18 mouse cellular contexts compared by ENCODE assay signal in the genomic region with DNA sequence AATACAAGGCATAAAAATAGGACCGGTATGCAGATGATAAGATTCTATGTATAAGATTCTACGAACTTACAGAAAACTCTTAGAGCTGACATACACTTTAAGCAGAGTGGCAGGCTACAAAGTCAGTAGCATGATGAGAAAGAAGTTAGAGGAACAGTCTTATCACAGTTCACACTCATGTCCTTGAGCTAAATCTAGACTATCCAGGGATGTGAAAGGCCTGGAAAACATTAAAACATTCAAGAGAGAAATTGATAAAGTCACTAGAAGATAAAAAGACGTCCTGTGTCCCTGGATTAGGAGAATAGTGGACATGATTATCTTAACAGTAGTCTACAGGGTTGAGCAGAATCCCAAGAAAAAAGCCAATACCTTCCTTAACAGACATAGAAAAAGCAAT.
"Had no signal": no experiment of that assay in that cellular context is flagged by ENCODE, and none has a peak within 500 bp of the region (broad histone marks: within the 10 kb centered on the region; RNA-seq: fewer than 3 reads in every experiment).

No protein-coding gene starts in this region.

- H3K9me3 ChIP-seq: limb, embryonic 15.5 days; megakaryocyte, embryonic 14.5 days; midbrain, embryonic 12.5 days; neural tube, embryonic 13.5 days had no signal

- DNase-seq: kidney, adult 11 months; kidney, adult 9 months; kidney, postnatal 4 days; lung, embryonic 14.5 days; lung, postnatal 10 days; lung, postnatal 4 days; right cerebral cortex, postnatal 14 days; thymus, postnatal 14 days had no signal

- ATAC-seq: hindbrain, postnatal 0 days; midbrain, embryonic 16.5 days had no signal

- H3K9ac ChIP-seq: limb, embryonic 15.5 days; lung, embryonic 14.5 days; midbrain, embryonic 12.5 days; neural tube, embryonic 13.5 days had no signal

- H3K4me3 ChIP-seq: layer of hippocampus, adult 2 months; left cerebral cortex, adult 2 months; limb, embryonic 15.5 days; megakaryocyte, embryonic 14.5 days; midbrain, embryonic 12.5 days; neural tube, embryonic 13.5 days had no signal

- H3K27ac ChIP-seq: hindbrain, postnatal 0 days; kidney, postnatal 0 days; left cerebral cortex, adult 2 months; limb, embryonic 15.5 days; midbrain, embryonic 12.5 days; neural tube, embryonic 13.5 days; stomach, postnatal 0 days had no signal

- H3K4me1 ChIP-seq: limb, embryonic 15.5 days; midbrain, embryonic 12.5 days had no signal

- H3K4me2 ChIP-seq: limb, embryonic 15.5 days; lung, embryonic 14.5 days; midbrain, embryonic 12.5 days; neural tube, embryonic 13.5 days had no signal

- H3K27me3 ChIP-seq: limb, embryonic 15.5 days; megakaryocyte, embryonic 14.5 days; midbrain, embryonic 12.5 days; neural tube, embryonic 13.5 days had no signal
